Mouse (Mus musculus) hindbrain, postnatal 0 days (tissue): ENCODE measurements at regions not wholly inside any gene's neighbourhood (a gene's known extent, or its start where the extent isn't known, plus 50 kb on each side); places are given as distances from the start of the nearest gene placed in this dataset.

Experiments
- ATAC-seq: fragments of 200-750 bp; cut with Nextera tagmentation; 2 replicates; pipeline ENCODE4 v1.8.0; 2017; ENCODE audit warnings: mild to moderate bottlenecking, moderate TSS enrichment, moderate library complexity
- DNase-seq: peaks from one replicate; pipeline ENCODE4 v3.0.0-alpha.2; 2015; ENCODE audit warnings: low spot score
- H3K27ac ChIP-seq: fragments of 300-500 bp; sonication (generic); 2 replicates; pipeline ENCODE4 v1.5.1; 2014; ENCODE audit warnings: mild to moderate bottlenecking
- H3K27me3 ChIP-seq: fragments of 300-500 bp; sonication (generic); 2 replicates; pipeline ENCODE4 v1.6.1; 2014; ENCODE audit warnings: low read length, mixed read lengths; ENCODE audit not compliant: insufficient read depth
- H3K36me3 ChIP-seq: fragments of 300-500 bp; sonication (generic); 2 replicates; pipeline ENCODE4 v1.6.1; 2014; ENCODE audit warnings: low read length, mixed read lengths; ENCODE audit not compliant: insufficient read depth
- H3K4me1 ChIP-seq: fragments of 300-500 bp; sonication (generic); 2 replicates; pipeline ENCODE4 v1.6.1; 2014; ENCODE audit warnings: antibody characterized with exemption, low read length, mixed read lengths; ENCODE audit not compliant: insufficient read depth
- H3K4me2 ChIP-seq: fragments of 300-500 bp; sonication (generic); 2 replicates; pipeline ENCODE4 v1.6.1; 2014; ENCODE audit warnings: low read depth, mild to moderate bottlenecking, low read length, moderate library complexity, mixed read lengths
- H3K4me3 ChIP-seq: fragments of 300-500 bp; sonication (generic); 2 replicates; pipeline ENCODE4 v1.5.1; 2014; ENCODE audit warnings: low read length
- H3K9ac ChIP-seq: fragments of 300-500 bp; sonication (generic); replicated peaks from 2 replicates; pipeline ENCODE4 v1.6.1; 2014; ENCODE audit warnings: mild to moderate bottlenecking, low read length, moderate library complexity, mixed read lengths
- H3K9me3 ChIP-seq: fragments of 300-500 bp; sonication (generic); 2 replicates; pipeline ENCODE4 v1.6.1; 2016; ENCODE audit warnings: low read length, mixed read lengths
- CTCF ChIP-seq: IDR thresholded peaks from 2 replicates; pipeline ENCODE4 v1.5.1; 2016; ENCODE audit warnings: antibody characterized with exemption, control low read depth, low read depth
- WGBS: fragments of 180-500 bp; shearing (Covaris S2); extraction: QIAGEN DNeasy Blood & Tissue Kit; methylation state at CpG from one replicate; pipeline ENCODE4 v1.1.7; 2014; 5-methylcytosine and 5-hydroxymethylcytosine counted together

GRCm38 (mm10) chr12:15586706-15587442, 229.8 kb downstream of the Trib2 start:
- Histone ChIP-seq H3K4me2 (no peak overlapping the region), H3K4me1 (no peaks in the 10 kb centered on the region), H3K9me3 (no peaks in the 10 kb centered on the region), H3K27ac (no peak overlapping the region), H3K9ac (no peak overlapping the region), H3K27me3 (no peaks in the 10 kb centered on the region), H3K36me3 (no peaks in the 10 kb centered on the region), H3K4me3 (no peak overlapping the region)
- ATAC-seq (no peak), DNase-seq (no peak)
- 86% methylated on average over 4 of the region's 4 CpGs for WGBS
- TF ChIP-seq CTCF, result no peak

- H3K4me3 ChIP-seq, result no peak overlapping the region
- ATAC-seq (no peak), DNase-seq (peak; percentile 61)
- no peaks in the 10 kb centered on the region for H3K4me1 ChIP-seq
- H3K36me3 ChIP-seq, result no peaks in the 10 kb centered on the region
- H3K27me3 ChIP-seq, result no peaks in the 10 kb centered on the region
- no peak for TF ChIP-seq CTCF
- WGBS, result 59% methylated on average over 1 of the region's 1 CpGs
- no peak overlapping the region for H3K4me2 ChIP-seq
- H3K9ac ChIP-seq, result no peak overlapping the region
- H3K9me3 ChIP-seq, result no peaks in the 10 kb centered on the region
- no peak overlapping the region for H3K27ac ChIP-seq
Measured at GRCm38 (mm10) chr12:15585845-15586244, 230.9 kb downstream of the Trib2 start.

GRCm38 (mm10) chr12:15584721-15585120, 232.0 kb downstream of the Trib2 start:
- 88% methylated on average over 4 of the region's 4 CpGs for WGBS
- ATAC-seq (no peak), DNase-seq (no peak)
- Histone ChIP-seq H3K9ac (no peak overlapping the region), H3K4me3 (no peak overlapping the region), H3K27me3 (no peaks in the 10 kb centered on the region), H3K27ac (no peak overlapping the region), H3K36me3 (no peaks in the 10 kb centered on the region), H3K4me2 (no peak overlapping the region), H3K9me3 (no peaks in the 10 kb centered on the region), H3K4me1 (no peaks in the 10 kb centered on the region)
- TF ChIP-seq CTCF, result no peak

GRCm38 (mm10) chr12:15566785-15567109, 250.0 kb downstream of the Trib2 start:
- peak overlapping the region; percentile 26; the same call in 1 of the 2 replicates for H3K27ac ChIP-seq
- DNase-seq, result no peak
- WGBS, result 43% methylated on average over 4 of the region's 4 CpGs
- H3K9ac ChIP-seq, result no peak overlapping the region
- H3K36me3 ChIP-seq, result no peaks in the 10 kb centered on the region
- no peak for TF ChIP-seq CTCF
- ATAC-seq, result no peak
- no peak overlapping the region for H3K4me3 ChIP-seq
- H3K4me1 ChIP-seq, result no peaks in the 10 kb centered on the region
- H3K9me3 ChIP-seq, result no peaks in the 10 kb centered on the region
- no peaks in the 10 kb centered on the region for H3K27me3 ChIP-seq
- H3K4me2 ChIP-seq, result no peak overlapping the region

GRCm38 (mm10) chr12:15565941-15566784, 250.6 kb downstream of the Trib2 start:
- 24% methylated on average over 3 of the region's 3 CpGs for WGBS
- ATAC-seq, result peak; percentile 79
- DNase-seq, result peak; percentile 33
- H3K27me3 ChIP-seq, result no peaks in the 10 kb centered on the region
- no peaks in the 10 kb centered on the region for H3K4me1 ChIP-seq
- no peaks in the 10 kb centered on the region for H3K9me3 ChIP-seq
- H3K36me3 ChIP-seq, result no peaks in the 10 kb centered on the region
- H3K27ac ChIP-seq, result no peak overlapping the region; the same call in 1 of the 2 replicates
- no peak overlapping the region for H3K9ac ChIP-seq
- no peak overlapping the region for H3K4me3 ChIP-seq
- no peak for TF ChIP-seq CTCF
- no peak overlapping the region for H3K4me2 ChIP-seq

GRCm38 (mm10) chr12:15562826-15563225, 253.9 kb downstream of the Trib2 start:
- H3K36me3 ChIP-seq, result no peaks in the 10 kb centered on the region
- H3K4me2 ChIP-seq, result no peak overlapping the region
- H3K27me3 ChIP-seq, result no peaks in the 10 kb centered on the region
- H3K4me1 ChIP-seq, result no peaks in the 10 kb centered on the region
- ATAC-seq, result no peak
- no peak overlapping the region for H3K9ac ChIP-seq
- no peak overlapping the region for H3K27ac ChIP-seq
- no peak overlapping the region for H3K4me3 ChIP-seq
- H3K9me3 ChIP-seq, result no peaks in the 10 kb centered on the region
- WGBS, result 50% methylated on average over 4 of the region's 4 CpGs
- TF ChIP-seq CTCF, result no peak
- DNase-seq, result no peak

- no peaks in the 10 kb centered on the region for H3K27me3 ChIP-seq
- WGBS, result 72% methylated on average over 6 of the region's 6 CpGs
- no peaks in the 10 kb centered on the region for H3K36me3 ChIP-seq
- DNase-seq (peak; percentile 58), ATAC-seq (no peak)
- no peak overlapping the region for H3K9ac ChIP-seq
- H3K4me2 ChIP-seq, result no peak overlapping the region
- no peak overlapping the region for H3K27ac ChIP-seq
- no peaks in the 10 kb centered on the region for H3K9me3 ChIP-seq
- no peaks in the 10 kb centered on the region for H3K4me1 ChIP-seq
- no peak for TF ChIP-seq CTCF
- H3K4me3 ChIP-seq, result no peak overlapping the region
Measured at GRCm38 (mm10) chr12:15555471-15555870, 261.3 kb downstream of the Trib2 start.
